Mouse (Mus musculus) layer of hippocampus, adult 18-20 months (tissue): ENCODE measurements around the gene Gm5089. TPM values are rescaled to one million over a fixed set of nuclear protein-coding genes. Genes with fewer than 3 reads are reported as not detected.

Source experiments
- DNase-seq, 2 experiments: peaks; one replicate each; pipeline ENCODE4 v3.0.0; 2022; ENCODE audit warnings: low spot score in 2 of 2
- long read RNA-seq: library from polyadenylated mRNA; stranded (forward); transcript quantifications from one replicate; pipeline ENCODE4 v2.0.0, GENCODE M21; 2021
- total RNA-seq, 2 experiments: library from RNA; stranded (reverse); gene quantifications; 2 replicates each; pipeline ENCODE4 v1.2.3; 2021

The Gm5089 gene
- under 1 TPM; 0.30 to 0.38 TPM for total RNA-seq
- long read RNA-seq, result 0 reads

DNA sequence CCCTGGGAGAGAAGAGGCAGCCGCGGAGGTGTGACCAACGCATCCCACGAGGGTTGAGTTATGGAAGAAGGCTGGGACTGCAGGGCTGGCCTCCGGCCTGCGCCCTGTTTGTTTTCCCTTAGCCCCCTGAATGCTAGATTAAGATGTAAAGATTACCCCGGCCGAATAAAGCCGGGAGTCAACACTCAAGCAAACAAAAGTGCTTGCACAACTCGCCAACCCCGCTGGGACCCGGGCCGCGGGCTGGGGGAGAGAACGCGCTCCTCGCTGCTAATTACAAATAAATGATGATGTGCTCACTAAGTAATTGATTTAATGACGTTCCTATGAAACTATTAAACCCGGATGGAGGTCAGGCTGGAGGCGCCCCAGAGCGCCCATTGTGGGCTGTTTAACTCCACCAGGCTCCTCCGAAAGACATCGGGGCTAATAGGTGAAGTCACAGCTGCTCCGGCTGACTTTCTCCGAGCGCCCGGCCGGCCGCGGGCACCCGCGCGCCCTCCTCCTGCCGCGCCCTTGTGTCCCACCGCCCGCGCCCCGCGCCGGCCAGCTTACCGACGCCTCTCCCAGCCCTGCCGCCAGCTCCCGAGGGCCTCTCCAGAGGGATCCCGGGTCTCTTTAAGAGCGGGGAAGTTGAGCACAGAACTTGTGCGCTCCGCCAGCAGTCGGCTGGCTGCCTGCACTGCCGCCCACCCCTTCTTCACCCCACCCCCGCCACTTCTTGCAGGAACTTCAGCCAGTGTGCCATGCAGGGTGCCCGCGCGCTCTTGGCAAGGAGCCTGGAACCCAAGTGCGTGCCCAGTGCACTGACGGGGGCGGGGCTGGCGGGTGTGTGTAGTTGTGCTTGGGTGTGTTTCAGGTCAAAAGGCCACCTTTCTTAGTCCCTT lies at the start of gene Gm5089:
TSS of gene Gm5089 (minus strand) at position 620 of the 887 bp plus-strand sequence.
- peak in 1 of 2 experiments; percentile 54 for DNase-seq

DNA sequence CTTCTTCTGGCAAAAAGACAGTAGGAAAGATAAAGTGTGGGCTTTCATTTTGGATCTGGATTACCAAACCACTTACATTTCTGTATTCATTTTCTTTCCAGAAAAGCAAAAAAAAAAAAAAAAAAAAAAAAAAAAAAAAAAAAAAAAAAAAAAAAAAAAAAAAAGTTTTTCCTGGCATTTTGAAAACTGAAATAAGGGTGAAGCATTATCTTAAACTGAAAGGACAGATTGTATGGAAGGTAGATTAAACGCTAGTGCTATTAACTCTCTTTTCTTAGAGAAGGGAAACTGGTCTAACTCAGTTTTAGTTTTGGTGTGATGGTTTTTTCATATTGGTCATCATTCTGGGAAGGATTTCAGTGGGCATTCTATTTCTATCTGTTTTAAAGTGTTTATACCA lies 41.1 kb upstream of the Gm5089 start:
- DNase-seq, result no peak

DNA sequence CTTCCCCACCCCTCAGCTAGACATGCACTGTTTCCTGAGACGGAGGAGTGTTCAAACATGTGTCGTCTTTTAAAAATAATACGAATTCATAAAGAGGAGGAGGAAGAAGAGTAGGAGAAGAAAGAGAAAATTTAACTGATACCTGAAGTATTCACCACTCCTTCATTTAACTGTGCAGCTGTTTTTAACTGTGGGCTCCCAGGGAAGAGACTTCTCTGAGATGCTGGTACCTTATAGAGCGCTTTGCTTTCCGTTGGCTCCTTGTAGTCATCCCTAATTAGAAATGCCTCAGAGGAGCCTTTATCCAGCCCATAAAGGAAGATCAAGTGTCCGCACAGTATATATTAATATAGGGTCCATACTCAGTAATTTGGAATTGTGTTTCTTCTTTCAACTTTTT lies 40.6 kb upstream of the Gm5089 start:
- no peak for DNase-seq

DNA sequence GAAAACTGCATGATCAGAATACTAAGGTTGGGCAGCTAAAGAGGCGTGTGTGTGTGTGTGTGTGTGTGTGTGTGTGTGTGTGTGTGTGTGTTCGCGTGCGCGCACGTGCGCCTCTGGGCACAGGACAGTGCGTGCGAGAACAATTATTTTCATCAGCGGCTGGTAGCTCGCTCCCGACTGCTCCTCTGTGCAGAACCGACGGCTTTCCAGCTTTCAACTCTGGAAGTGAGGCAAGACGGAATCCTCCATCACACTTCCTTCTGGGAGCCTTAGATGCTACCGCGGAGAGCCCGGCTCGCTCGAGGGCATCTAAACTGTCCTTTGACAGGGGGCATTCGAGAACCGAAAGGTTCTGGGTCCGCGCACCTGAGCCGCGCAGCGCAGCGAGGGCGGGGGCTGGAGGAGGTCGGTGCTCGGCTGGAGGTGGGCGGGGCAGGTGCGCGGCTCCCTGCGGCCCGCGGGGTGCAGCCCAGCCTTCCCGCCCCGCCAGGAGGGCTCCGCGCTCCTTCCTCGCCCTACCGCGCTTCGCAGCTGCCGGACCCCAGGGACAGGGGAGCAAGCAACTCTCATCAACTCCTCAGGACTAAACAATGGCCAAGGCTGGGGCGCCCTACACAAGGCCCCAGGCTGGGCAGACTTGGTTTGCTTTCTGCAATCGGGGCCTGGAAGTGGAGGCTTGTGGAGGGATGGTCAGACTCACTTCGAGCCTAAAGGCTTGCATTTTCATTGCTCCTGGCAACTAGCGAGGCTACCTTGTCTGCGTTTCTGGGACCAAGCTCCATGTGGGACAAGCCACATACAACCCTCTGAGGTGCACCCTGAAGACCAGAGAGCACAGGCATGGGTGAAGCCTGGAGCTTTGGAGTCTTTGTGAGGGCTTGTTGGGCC lies 39.8 kb upstream of the Gm5089 start, which contains the start of gene Gm10837:
TSS of gene Gm10837 (plus strand) at position 146 of the 888 bp plus-strand sequence.
- no peak for DNase-seq

DNA sequence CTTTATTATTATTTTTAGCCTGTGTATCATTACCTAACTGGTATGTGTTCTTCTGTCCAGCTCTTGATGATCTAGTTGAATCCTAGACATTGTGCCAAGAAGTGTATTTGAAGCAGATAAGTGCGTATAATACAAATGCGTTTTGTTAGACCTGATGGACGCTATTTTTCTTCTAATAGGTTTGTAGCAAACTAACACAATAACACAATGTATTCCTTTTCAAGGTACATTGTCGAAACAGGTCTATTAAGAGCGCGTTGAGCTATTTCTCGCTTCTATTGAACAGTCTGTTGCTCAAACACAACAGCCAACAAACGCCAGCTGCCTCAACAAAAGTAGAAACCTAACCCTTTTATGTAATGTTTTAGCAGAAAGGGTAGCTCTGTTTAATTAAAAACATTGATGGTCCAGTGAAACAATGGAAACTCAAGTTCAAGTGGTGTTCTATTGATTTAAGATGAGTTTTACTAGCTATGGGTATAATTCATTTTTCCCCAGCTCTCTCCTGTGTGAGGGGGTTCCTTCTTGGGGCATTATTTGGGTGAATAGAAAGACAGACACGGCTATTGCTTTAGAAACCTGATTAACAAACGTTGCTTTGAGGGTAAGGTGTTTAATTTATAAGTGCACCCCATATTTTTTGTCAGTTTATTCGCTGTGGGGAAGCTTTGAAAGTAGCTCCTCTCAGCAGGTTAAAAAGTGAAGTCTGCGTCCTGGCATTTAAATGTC lies 38.9 kb upstream of the Gm5089 start:
- no peak for DNase-seq

DNA sequence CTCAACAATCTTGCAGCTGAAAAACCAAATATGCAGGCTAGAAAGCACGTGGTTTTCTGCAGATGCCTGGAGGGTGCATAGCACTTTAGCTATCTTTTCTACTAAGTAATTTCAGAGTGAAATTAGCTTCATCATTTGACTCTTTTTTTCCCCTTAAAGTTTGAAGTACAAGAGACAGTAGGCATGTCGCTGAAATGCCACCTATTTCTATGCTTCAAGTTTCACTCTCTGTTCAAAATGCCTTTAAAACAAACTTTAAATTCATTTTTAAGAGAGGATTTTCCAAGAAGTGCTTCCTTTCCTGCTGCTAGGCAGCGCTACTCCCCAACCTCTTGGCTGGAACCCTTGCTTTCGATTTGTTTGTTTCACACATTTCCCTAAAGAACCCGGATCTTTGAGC lies 38.1 kb upstream of the Gm5089 start:
- no peak for DNase-seq

DNA sequence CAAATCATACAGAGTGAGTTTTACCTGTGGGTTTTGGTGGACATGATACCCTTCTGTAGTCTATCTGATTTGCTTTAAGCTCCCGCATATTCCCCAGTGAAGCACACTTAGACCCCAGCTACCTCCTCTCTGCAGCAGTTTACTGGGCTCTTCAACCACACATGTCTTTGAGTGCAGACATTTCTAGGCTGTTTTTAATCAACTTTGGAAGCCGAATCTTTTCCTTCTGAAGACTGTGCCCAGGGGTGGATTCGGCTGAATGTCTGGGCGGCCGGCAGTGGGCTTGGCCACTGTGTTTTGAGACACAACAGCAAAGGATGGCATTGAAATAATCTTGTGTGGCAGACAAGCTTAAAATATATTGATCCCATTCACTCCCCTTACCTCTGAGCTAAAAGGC lies 36.5 kb upstream of the Gm5089 start:
- no peak for DNase-seq

DNA sequence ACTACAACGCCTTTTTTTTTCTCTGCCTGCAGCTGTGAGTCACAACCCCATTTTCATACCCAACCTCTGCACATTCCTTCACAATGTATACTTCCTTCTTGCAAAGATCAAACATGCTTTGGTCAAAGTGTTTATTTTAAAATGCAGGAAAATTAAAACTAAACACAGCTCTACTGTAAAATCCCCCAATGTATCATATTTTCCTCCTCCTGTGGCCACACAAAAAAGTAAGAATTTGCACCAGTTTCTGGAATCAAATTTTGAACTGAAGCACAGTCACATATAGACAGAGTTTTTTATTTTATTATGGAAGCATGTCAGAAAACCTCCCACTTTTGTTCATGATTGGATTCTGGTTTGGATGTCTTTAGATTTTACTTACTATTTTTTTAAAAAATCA lies 35.7 kb upstream of the Gm5089 start:
- DNase-seq, result no peak

DNA sequence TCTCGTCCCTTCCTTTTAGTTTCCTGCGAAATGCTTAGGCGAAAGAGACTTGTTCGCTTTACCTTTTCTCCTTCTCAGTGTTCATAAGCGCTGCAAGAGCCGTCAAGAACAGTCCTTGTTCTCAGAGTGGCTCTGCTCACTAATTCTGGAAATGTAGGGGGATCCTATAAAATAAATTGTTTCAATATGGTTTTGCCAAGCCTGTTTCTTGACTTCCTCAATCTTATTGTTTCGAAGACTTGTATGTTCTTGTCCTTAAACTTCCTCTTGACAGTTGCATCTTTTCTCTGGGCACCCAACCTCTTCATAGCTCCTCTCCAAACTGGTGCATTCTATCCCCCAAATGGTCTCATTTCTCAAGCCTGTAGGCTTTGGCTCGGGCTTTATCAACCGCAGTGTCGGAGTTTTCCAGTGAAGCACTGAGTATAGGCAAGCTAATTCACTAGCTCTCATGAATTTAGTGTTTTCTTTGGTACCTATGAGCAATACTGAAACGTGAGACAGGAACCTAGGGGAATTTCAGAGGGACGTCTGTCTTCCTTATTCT lies 34.8 kb upstream of the Gm5089 start:
- no peak for DNase-seq

DNA sequence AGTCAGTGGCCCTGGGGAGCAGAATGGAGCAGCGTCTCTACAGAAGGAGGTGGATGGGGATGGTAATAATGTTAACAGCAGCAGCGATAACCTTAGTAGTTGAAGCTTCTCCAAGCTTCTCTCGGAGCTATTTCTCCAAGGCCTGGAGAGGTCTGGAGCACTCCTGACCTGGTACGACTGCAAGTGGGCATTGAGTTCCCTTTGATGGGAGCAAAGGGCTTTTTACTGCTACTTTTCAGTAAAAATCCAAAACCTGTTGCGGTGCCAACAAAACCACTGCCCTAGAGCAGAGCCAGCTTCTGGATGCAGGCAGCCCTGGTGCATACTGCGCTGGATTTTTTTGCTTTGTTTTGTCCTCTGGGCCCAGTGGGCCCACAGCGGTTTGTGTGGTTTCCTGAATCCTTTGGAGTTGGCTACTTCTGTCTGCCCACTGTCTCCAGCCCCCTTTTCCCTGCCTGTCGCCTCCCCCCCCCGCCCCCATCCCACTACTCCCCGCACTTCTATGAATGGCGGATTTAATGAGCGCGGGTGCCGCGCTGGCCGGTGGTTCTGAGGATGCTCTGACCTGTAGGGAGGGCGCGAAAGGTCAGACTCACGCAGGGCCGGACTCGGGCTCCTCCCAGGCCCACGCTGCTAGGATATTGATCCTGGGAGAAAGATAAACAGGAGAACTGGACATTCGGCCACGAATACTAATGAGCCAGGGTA lies 34.1 kb upstream of the Gm5089 start:
- DNase-seq, result no peak

DNA sequence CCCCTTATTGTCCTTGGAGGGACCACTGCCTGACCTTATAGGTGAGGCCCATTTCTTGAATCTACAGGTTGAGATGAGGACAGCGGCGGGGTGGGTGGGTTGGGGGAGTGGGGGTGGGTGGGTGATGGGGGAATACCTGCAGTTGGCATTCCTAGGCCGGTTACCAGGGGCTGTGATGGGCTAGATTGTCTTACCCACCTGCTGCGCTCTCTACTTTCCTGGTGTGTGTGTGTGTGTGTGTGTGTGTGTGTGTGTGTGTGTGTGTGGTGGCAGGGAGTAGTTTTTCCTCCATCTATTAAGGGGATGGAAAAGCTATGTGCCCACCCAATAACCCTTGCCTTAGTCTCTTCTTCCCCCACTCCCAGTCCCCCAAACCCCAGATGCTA lies 33.5 kb upstream of the Gm5089 start:
- no peak for DNase-seq

DNA sequence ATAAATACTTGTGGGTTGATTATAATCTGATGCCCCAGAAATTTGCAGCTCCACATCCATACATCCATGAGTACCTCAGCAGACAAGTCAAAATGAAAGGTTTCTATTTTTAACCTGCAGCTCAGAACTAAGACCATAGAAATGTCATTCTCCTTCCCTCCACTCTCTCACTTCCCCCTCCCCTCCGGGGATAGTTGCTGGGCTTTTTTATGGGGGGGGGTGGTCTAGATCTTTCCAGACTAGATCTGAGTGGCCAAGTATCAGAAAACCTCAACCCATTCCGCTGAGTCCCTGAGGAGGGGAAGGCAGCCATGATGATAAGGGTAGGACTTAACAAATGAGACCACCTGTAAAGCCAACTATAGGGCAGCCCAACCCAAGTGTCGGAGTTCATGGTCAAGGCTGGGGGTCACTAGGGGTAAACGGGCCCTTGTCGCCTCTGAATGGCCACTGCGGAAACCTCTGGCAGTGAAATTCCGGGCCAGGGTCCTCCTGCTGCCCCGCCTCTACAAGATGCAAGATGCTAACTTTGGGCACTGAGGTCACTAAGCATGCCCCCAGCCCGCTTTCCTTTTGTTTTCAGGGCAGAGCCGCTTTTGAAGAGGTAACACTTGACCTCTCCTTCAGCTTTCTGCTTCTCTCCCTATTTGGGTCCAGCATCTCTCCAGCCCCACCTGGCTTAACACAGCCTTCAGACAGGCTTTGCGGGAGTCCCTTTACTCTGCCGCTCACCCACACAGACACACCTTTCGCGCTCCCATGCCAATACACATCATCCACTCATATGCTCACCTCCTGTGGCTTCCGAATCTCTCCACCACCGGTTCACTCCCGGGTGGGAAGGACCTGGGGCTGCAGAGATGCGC lies 32.9 kb upstream of the Gm5089 start:
- no peak for DNase-seq

DNA sequence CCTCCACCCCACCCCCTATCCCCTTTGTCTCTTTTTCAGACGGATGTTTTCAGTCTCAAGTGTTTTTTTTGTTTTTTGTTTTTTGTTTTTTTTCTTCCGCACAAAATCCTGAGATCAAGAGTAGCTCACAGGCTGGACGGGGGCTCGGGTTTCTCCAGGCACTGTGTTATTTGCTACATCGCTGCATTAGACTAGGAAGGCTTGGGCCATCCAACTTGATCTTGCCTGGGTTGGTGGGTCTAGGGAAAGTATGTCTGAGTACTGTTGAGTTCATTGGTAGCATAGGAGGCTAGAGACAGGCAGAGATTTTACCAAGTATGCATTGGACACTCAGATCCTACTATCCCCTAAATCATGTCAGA lies 32.1 kb upstream of the Gm5089 start:
- DNase-seq, result no peak

DNA sequence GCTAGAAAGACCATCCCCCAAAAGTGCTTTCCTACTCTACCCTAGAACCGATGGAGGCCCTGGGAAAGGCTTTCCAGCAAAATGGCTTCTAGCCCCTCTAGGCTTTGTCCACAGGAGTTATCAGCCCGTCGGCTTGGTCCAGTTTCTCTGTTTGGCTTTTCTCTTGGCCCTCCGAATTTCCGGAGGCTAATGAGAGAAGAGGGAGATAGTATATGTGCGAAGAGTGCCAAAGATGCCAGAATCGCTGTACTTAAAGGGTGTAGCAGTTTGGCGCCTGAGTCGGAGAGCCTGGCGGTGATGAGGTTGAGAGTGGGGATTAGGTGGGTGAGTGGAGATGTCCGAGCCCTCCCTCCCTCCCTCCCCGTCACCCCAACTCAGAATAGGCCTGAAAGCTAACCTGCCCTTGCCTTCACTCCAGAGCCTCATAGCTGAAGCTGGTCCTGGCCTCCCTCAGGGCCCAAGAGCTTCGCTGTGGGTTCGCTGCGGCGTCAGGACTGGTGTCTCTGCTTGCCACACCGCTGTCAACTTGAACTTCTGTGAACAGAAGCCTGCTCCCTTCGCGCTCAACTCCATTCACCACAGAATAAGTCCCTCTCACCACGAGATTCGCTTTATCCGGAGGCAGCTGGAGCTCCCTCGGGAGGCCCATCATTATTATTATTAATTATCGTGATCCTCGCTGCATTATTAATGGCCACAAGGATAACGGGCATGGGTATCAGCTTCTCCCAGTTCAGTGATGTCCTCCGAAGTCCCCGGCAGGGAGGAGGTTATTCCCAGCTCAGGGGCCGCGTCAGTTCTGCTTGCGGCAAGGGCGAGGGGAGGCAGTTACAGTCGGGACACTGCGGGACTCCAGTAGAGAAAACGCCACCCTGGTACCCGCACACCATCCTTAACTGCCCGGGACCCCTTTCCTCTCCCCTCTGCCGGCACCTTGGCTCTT lies 31.4 kb upstream of the Gm5089 start:
- peak in 1 of 2 experiments; percentile 6 for DNase-seq

DNA sequence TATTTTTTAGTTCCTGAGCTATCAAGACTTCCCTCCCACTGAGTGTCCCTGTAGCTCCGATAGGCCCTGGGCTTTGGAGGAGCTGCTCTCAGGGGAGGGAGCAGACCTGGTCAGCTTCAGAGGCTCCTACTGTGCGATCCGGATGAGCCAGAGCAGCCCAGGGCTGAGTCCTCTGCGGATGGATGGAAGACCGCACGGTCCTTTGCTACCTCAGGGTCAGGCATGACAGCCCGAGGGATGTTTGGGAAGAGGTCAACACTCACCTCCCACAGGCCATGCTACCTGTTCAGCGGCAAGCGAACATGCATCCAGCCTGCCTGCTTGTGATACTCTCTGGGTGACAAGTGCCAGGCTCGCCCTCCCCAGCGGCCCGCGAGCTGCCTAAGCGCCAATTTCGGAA lies 30.3 kb upstream of the Gm5089 start:
- DNase-seq, result peak in 1 of 2 experiments; percentile 9

DNA sequence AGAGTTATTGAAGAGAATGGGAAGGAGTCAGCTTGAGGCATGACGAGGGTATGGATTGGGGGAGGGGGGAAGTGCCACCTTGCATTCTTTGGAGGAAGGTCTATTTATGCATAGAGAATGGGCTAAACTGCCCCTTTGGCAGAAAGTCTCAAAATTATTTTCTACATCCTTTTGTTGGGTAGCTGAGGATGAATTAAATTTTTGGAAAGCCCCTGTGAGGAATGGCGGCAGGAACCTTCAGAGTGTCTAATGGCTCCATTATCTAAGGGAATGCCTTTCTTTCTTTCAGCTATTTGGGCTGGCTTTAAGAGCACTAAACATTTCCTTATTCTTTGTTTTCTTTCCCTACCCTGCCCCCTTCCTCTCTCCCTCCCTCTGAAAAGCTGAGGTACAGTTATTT lies 29.4 kb upstream of the Gm5089 start:
- no peak for DNase-seq

DNA sequence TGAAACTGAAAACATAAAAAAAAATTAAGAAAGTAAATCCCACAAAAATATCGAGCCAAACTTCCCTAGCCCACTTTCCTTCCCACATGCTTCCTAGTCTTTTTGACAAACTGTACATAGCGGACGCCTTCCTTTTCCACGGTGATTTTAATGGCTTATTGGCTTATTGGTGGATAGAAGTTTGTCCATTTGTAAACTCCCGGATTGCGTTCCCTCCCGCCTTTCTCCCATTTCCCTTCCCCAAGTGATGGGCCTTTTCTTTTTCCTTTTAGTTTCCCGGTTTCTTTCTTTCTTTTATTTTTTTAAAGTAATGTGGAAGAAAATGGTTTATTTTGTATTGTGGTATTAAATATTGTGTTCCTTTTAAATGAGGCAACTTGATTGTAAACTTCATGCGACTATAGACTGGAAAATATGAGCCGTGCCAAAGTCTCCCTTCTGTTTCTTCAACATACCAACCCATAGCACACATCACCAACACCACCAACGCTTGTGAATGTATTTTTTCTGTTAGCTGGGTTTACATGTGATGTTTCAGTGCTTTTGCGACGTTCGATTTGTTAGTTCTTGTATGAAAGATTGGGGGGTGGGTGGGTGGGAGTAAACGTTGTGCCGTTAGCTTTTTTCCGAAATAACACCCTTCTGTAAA lies 28.7 kb upstream of the Gm5089 start:
- peak in 1 of 2 experiments; percentile 2 for DNase-seq

DNA sequence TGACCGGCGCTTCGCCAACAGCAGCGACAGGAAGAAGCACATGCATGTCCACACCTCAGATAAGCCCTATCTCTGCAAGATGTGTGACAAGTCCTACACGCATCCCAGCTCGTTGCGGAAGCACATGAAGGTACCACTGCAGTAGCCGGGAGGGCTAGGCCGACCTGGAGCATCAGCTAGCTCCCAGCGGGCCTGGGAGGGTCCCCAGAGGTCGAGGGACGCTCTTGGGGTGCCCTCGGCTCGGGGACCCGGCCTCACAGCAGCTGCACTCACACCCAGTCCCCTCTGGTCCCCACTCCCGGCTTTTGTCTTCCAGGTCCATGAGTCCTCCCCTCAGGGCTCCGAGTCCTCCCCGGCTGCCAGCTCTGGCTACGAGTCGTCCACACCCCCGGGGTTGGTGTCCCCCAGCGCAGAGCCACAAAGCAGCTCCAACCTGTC lies 27.7 kb upstream of the Gm5089 start:
- DNase-seq, result peak in 1 of 2 experiments; percentile 15
